Mouse (Mus musculus): ENCODE results near the gene Zbtb11. TPM values are rescaled to one million over a fixed set of nuclear protein-coding genes. Genes with fewer than 3 reads are reported as not detected.

The Zbtb11 gene
- polyA plus RNA-seq (2014; fragmentation: Nextera tagmentation; extraction: Ambion mirVana), result 15.9 TPM in 2 replicates

- peak; percentile 100 for DNase-seq (ENCODE audit: low spot score, missing footprints)
- peak; percentile 98 for ATAC-seq (ENCODE audit: low FRiP score)
Observed at GRCm38 (mm10) chr16:55973431-55974255, at the start of gene Zbtb11. TSS of gene Zbtb11 (plus strand) at chr16:55973883.

GRCm38 (mm10) chr16:55924010-55924409, 49.7 kb upstream of the Zbtb11 start:
- no peaks in the 10 kb centered on the region for H3K9me3 ChIP-seq (ENCODE audit: control insufficient read depth, low read length)
- WGBS, result 93% methylated on average over 4 of the region's 4 CpGs
- DNase-seq (ENCODE audit: low spot score, missing footprints) (no peak), ATAC-seq (ENCODE audit: low FRiP score) (no peak)
- no peaks in the 10 kb centered on the region for H3K27me3 ChIP-seq (ENCODE audit: control insufficient read depth, insufficient read depth, low read length)
- no peak overlapping the region for H3K27ac ChIP-seq (ENCODE audit: low read depth, low read length)
- H3K9ac ChIP-seq (ENCODE audit: low read length), result no peak overlapping the region
- H3K4me1 ChIP-seq (ENCODE audit: control insufficient read depth, insufficient read depth, low read length), result no peaks in the 10 kb centered on the region
- no peak overlapping the region for H3K4me3 ChIP-seq (ENCODE audit: low read depth, low read length)
- no peak overlapping the region for H3K4me2 ChIP-seq
- H3K36me3 ChIP-seq (ENCODE audit: control insufficient read depth, insufficient read depth, low read length), result peaks cover 14% of the 10 kb centered on the region

More at GRCm38 (mm10) chr16:55973431-55974255, at the start of gene Zbtb11:
- H3K9me3 ChIP-seq (ENCODE audit: control insufficient read depth, low read length), result no peaks in the 10 kb centered on the region
- peak within 1 kb of the TSS; percentile 87 for H3K4me3 ChIP-seq (ENCODE audit: low read depth, low read length)
- under 1% methylated on average over 77 of the region's 86 CpGs for WGBS
- no peaks in the 10 kb centered on the region for H3K27me3 ChIP-seq (ENCODE audit: control insufficient read depth, insufficient read depth, low read length)
- peaks cover 16% of the 10 kb centered on the region for H3K36me3 ChIP-seq (ENCODE audit: control insufficient read depth, insufficient read depth, low read length)
- peak within 1 kb of the TSS; percentile 84 for H3K9ac ChIP-seq (ENCODE audit: low read length)
- H3K4me1 ChIP-seq (ENCODE audit: control insufficient read depth, insufficient read depth, low read length), result peaks cover 15% of the 10 kb centered on the region
- H3K4me2 ChIP-seq, result peak within 1 kb of the TSS; percentile 75
- peak within 1 kb of the TSS; percentile 51 for H3K27ac ChIP-seq (ENCODE audit: low read depth, low read length)

- Histone ChIP-seq H3K27ac (ENCODE audit: low read depth, low read length) (peak overlapping the region; percentile 32), H3K4me1 (ENCODE audit: control insufficient read depth, insufficient read depth, low read length) (no peaks in the 10 kb centered on the region), H3K27me3 (ENCODE audit: control insufficient read depth, insufficient read depth, low read length) (no peaks in the 10 kb centered on the region), H3K9me3 (ENCODE audit: control insufficient read depth, low read length) (no peaks in the 10 kb centered on the region), H3K9ac (ENCODE audit: low read length) (peak overlapping the region; percentile 81), H3K4me3 (ENCODE audit: low read depth, low read length) (peak overlapping the region; percentile 68), H3K36me3 (ENCODE audit: control insufficient read depth, insufficient read depth, low read length) (no peaks in the 10 kb centered on the region), H3K4me2 (peak overlapping the region; percentile 73)
- DNase-seq (ENCODE audit: low spot score, missing footprints), result peak; percentile 96
- WGBS, result under 1% methylated on average over 32 of the region's 32 CpGs
- ATAC-seq (ENCODE audit: low FRiP score), result peak; percentile 63
Observed at GRCm38 (mm10) chr16:55933681-55934343, 39.9 kb upstream of the Zbtb11 start.

GRCm38 (mm10) chr16:55934453-55935037, 39.1 kb upstream of the Zbtb11 start, which contains the start of gene Cep97:
TSS of gene Cep97 (minus strand) at chr16:55934855.
- ATAC-seq (ENCODE audit: low FRiP score), result peak; percentile 99
- H3K36me3 ChIP-seq (ENCODE audit: control insufficient read depth, insufficient read depth, low read length), result no peaks in the 10 kb centered on the region
- no peaks in the 10 kb centered on the region for H3K27me3 ChIP-seq (ENCODE audit: control insufficient read depth, insufficient read depth, low read length)
- H3K9me3 ChIP-seq (ENCODE audit: control insufficient read depth, low read length), result no peaks in the 10 kb centered on the region
- H3K27ac ChIP-seq (ENCODE audit: low read depth, low read length), result peak within 1 kb of the TSS; percentile 32
- H3K4me3 ChIP-seq (ENCODE audit: low read depth, low read length), result peak within 1 kb of the TSS; percentile 68
- H3K9ac ChIP-seq (ENCODE audit: low read length), result peak within 1 kb of the TSS; percentile 81
- DNase-seq (ENCODE audit: low spot score, missing footprints), result peak; percentile 99
- WGBS, result 0% methylated on average over 24 of the region's 24 CpGs
- H3K4me2 ChIP-seq, result peak within 1 kb of the TSS; percentile 73
- no peaks in the 10 kb centered on the region for H3K4me1 ChIP-seq (ENCODE audit: control insufficient read depth, insufficient read depth, low read length)

GRCm38 (mm10) chr16:55938761-55939160, 34.9 kb upstream of the Zbtb11 start:
- no peak overlapping the region for H3K4me3 ChIP-seq (ENCODE audit: low read depth, low read length)
- H3K9ac ChIP-seq (ENCODE audit: low read length), result no peak overlapping the region
- no peaks in the 10 kb centered on the region for H3K36me3 ChIP-seq (ENCODE audit: control insufficient read depth, insufficient read depth, low read length)
- H3K9me3 ChIP-seq (ENCODE audit: control insufficient read depth, low read length), result no peaks in the 10 kb centered on the region
- DNase-seq (ENCODE audit: low spot score, missing footprints), result peak; percentile 59
- 85% methylated on average over 4 of the region's 4 CpGs for WGBS
- no peak for ATAC-seq (ENCODE audit: low FRiP score)
- no peaks in the 10 kb centered on the region for H3K4me1 ChIP-seq (ENCODE audit: control insufficient read depth, insufficient read depth, low read length)
- no peaks in the 10 kb centered on the region for H3K27me3 ChIP-seq (ENCODE audit: control insufficient read depth, insufficient read depth, low read length)
- no peak overlapping the region for H3K4me2 ChIP-seq
- H3K27ac ChIP-seq (ENCODE audit: low read depth, low read length), result no peak overlapping the region

GRCm38 (mm10) chr16:55939703-55940102, 34.0 kb upstream of the Zbtb11 start:
- H3K9me3 ChIP-seq (ENCODE audit: control insufficient read depth, low read length), result no peaks in the 10 kb centered on the region
- no peak overlapping the region for H3K4me3 ChIP-seq (ENCODE audit: low read depth, low read length)
- H3K27ac ChIP-seq (ENCODE audit: low read depth, low read length), result no peak overlapping the region
- no peak overlapping the region for H3K4me2 ChIP-seq
- no peak for ATAC-seq (ENCODE audit: low FRiP score)
- H3K4me1 ChIP-seq (ENCODE audit: control insufficient read depth, insufficient read depth, low read length), result no peaks in the 10 kb centered on the region
- 92% methylated on average over 6 of the region's 6 CpGs for WGBS
- no peaks in the 10 kb centered on the region for H3K36me3 ChIP-seq (ENCODE audit: control insufficient read depth, insufficient read depth, low read length)
- H3K9ac ChIP-seq (ENCODE audit: low read length), result no peak overlapping the region
- peak; percentile 33 for DNase-seq (ENCODE audit: low spot score, missing footprints)
- H3K27me3 ChIP-seq (ENCODE audit: control insufficient read depth, insufficient read depth, low read length), result no peaks in the 10 kb centered on the region

GRCm38 (mm10) chr16:55940781-55941180, 32.9 kb upstream of the Zbtb11 start:
- WGBS, result 90% methylated on average over 4 of the region's 4 CpGs
- Histone ChIP-seq H3K4me3 (ENCODE audit: low read depth, low read length) (no peak overlapping the region), H3K36me3 (ENCODE audit: control insufficient read depth, insufficient read depth, low read length) (no peaks in the 10 kb centered on the region), H3K9ac (ENCODE audit: low read length) (no peak overlapping the region), H3K27ac (ENCODE audit: low read depth, low read length) (no peak overlapping the region), H3K4me1 (ENCODE audit: control insufficient read depth, insufficient read depth, low read length) (no peaks in the 10 kb centered on the region), H3K9me3 (ENCODE audit: control insufficient read depth, low read length) (no peaks in the 10 kb centered on the region), H3K27me3 (ENCODE audit: control insufficient read depth, insufficient read depth, low read length) (no peaks in the 10 kb centered on the region), H3K4me2 (no peak overlapping the region)
- ATAC-seq (ENCODE audit: low FRiP score), result no peak
- DNase-seq (ENCODE audit: low spot score, missing footprints), result peak; percentile 66

GRCm38 (mm10) chr16:55947266-55947665, 26.4 kb upstream of the Zbtb11 start:
- 82% methylated on average over 3 of the region's 3 CpGs for WGBS
- Histone ChIP-seq H3K27ac (ENCODE audit: low read depth, low read length) (no peak overlapping the region), H3K4me2 (no peak overlapping the region), H3K36me3 (ENCODE audit: control insufficient read depth, insufficient read depth, low read length) (no peaks in the 10 kb centered on the region), H3K9ac (ENCODE audit: low read length) (no peak overlapping the region), H3K9me3 (ENCODE audit: control insufficient read depth, low read length) (no peaks in the 10 kb centered on the region), H3K4me3 (ENCODE audit: low read depth, low read length) (no peak overlapping the region), H3K27me3 (ENCODE audit: control insufficient read depth, insufficient read depth, low read length) (no peaks in the 10 kb centered on the region), H3K4me1 (ENCODE audit: control insufficient read depth, insufficient read depth, low read length) (no peaks in the 10 kb centered on the region)
- DNase-seq (ENCODE audit: low spot score, missing footprints), result peak; percentile 70
- no peak for ATAC-seq (ENCODE audit: low FRiP score)

Measured in midbrain, embryonic 11.5 days (tissue).